Mouse (Mus musculus) G1E (cell line): ENCODE results near the gene Hoxc8. TPM values are rescaled to one million over a fixed set of nuclear protein-coding genes. Genes with fewer than 3 reads are reported as not detected.
A peak's percentile ranks its signal among the peaks of the same experiment; 100 is the strongest.

Experiments
- ATAC-seq: 2 replicates; pipeline ENCODE4 v1.8.0; 2016; ENCODE audit warnings: mild to moderate bottlenecking; ENCODE audit not compliant: insufficient number of reproducible peaks, poor library complexity, low FRiP score, severe bottlenecking; ENCODE audit errors: extremely low read depth
- DNase-seq: peaks from one replicate; pipeline ENCODE4 v3.0.0; 2012; ENCODE audit warnings: low spot score
- H3K27me3 ChIP-seq: 2 replicates; pipeline ENCODE4 v1.6.1; 2012; ENCODE audit warnings: mild to moderate bottlenecking, low read length, inconsistent platforms; ENCODE audit not compliant: insufficient read depth
- H3K36me3 ChIP-seq: replicated peaks from 2 replicates; pipeline ENCODE3; 2012; ENCODE audit warnings: mild to moderate bottlenecking, inconsistent platforms
- H3K4me1 ChIP-seq: 2 replicates; pipeline ENCODE4 v1.6.1; 2012; ENCODE audit warnings: low read depth, low read length, inconsistent platforms, mixed read lengths; ENCODE audit not compliant: insufficient read depth
- H3K4me3 ChIP-seq: 2 replicates; pipeline ENCODE4 v1.5.1; 2012; ENCODE audit warnings: low read depth, mild to moderate bottlenecking, inconsistent platforms, low read length, moderate library complexity, mixed read lengths
- H3K9me3 ChIP-seq: replicated peaks from 2 replicates; pipeline ENCODE4 v1.6.1; 2012; ENCODE audit warnings: inconsistent platforms
- CTCF ChIP-seq: IDR thresholded peaks from 2 replicates; pipeline ENCODE4 v1.5.1; 2012; ENCODE audit warnings: low read depth, low read length, inconsistent platforms, mixed read lengths
- GATA1 ChIP-seq: IDR thresholded peaks from 2 replicates; pipeline ENCODE4 v1.6.1; 2012; ENCODE audit warnings: borderline replicate concordance, low read length, inconsistent platforms, mixed read lengths
- GATA2 ChIP-seq: IDR thresholded peaks from 2 replicates; pipeline ENCODE4 v1.6.1; 2012; ENCODE audit warnings: low read depth, low read length, inconsistent platforms, borderline replicate concordance
- POLR2AphosphoS5 ChIP-seq: IDR thresholded peaks from 2 replicates; pipeline ENCODE4 v1.6.1; 2012; ENCODE audit warnings: low read depth, low read length, inconsistent platforms; ENCODE audit not compliant: insufficient replicate concordance
- TAL1 ChIP-seq: conservative IDR thresholded peaks from 2 replicates; pipeline ENCODE4 v1.6.1; 2012; ENCODE audit warnings: low read depth, low read length, inconsistent platforms, mixed read lengths
- polyA plus RNA-seq: library from polyadenylated mRNA; stranded (reverse); fragments of >175 nt; gene quantifications from 2 replicates; pipeline ENCODE4 v1.2.3, GENCODE M21; 2012
- total RNA-seq, 2 experiments: library from RNA; stranded (forward) in 1 of 2; stranded (reverse) in 1 of 2; fragments of 200-1000 nt in 1 of 2; fragments of >200 nt in 1 of 2; fragmentation: Nextera tagmentation in 1 of 2; gene quantifications; 2 replicates each; pipeline ENCODE4 v1.2.3; 2014 to 2017

Gene Hoxc8
- total and polyA plus RNA-seq, 3 experiments, result 2.7 to 21.1 (median 10.1) TPM

DNA sequence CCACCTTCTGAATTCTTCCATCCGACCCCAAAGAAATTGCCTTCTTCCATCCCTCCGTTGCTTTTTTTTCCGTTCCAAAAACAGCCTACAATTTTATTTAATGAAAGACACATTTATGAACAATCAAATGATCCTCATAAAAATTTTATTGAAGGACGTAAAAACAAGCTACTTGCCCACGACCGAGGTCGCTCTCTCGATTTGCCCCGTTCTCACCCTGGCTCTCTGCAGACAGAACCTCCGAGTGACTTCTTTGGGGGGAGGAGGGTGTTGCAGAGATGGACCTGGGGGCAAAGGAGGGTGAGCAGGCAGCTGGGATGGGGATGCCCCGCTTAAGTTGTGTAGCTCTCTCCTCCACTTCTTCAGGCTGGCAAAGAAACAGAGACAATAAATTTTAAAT is 10.1 kb upstream of the Hoxc8 start:
- Histone ChIP-seq H3K4me1 (peaks cover 84% of the 10 kb centered on the region), H3K36me3 (peaks cover 6% of the 10 kb centered on the region), H3K27me3 (peaks cover 42% of the 10 kb centered on the region), H3K4me3 (peak overlapping the region; percentile 80; the same call in 1 of the 2 replicates), H3K9me3 (no peaks in the 10 kb centered on the region)
- DNase-seq (no peak), ATAC-seq (no peak)
- TF ChIP-seq GATA1 (no peak), POLR2AphosphoS5 (no peak), CTCF (no peak), GATA2 (no peak), TAL1 (no peak)

DNA sequence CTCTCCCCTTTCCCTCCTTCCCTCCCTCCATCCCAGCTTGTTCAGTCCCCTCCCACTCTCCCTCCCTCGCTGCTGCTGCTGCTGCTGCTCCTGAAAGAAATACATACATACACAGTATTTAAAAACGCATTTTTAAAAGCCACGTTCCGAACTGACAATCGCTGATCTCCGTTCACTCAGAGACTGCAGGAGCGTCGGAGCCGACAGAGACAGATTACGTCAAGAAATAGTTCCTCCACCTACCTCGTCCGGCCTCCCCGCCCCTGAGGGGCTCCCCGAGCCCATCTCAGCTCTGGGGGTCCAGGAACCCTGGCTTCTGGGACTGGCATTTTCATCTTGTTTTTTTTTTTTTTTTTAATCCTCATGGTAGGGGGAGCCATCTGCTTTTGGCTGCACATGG is 9.5 kb upstream of the Hoxc8 start:
- no peak for DNase-seq
- Histone ChIP-seq H3K4me3 (peak overlapping the region; percentile 80), H3K27me3 (peaks cover 42% of the 10 kb centered on the region), H3K4me1 (peaks cover 82% of the 10 kb centered on the region), H3K9me3 (no peaks in the 10 kb centered on the region), H3K36me3 (peaks cover 6% of the 10 kb centered on the region)
- no peak for ATAC-seq
- TF ChIP-seq GATA1 (no peak), CTCF (no peak), TAL1 (no peak), GATA2 (no peak), POLR2AphosphoS5 (no peak)

DNA sequence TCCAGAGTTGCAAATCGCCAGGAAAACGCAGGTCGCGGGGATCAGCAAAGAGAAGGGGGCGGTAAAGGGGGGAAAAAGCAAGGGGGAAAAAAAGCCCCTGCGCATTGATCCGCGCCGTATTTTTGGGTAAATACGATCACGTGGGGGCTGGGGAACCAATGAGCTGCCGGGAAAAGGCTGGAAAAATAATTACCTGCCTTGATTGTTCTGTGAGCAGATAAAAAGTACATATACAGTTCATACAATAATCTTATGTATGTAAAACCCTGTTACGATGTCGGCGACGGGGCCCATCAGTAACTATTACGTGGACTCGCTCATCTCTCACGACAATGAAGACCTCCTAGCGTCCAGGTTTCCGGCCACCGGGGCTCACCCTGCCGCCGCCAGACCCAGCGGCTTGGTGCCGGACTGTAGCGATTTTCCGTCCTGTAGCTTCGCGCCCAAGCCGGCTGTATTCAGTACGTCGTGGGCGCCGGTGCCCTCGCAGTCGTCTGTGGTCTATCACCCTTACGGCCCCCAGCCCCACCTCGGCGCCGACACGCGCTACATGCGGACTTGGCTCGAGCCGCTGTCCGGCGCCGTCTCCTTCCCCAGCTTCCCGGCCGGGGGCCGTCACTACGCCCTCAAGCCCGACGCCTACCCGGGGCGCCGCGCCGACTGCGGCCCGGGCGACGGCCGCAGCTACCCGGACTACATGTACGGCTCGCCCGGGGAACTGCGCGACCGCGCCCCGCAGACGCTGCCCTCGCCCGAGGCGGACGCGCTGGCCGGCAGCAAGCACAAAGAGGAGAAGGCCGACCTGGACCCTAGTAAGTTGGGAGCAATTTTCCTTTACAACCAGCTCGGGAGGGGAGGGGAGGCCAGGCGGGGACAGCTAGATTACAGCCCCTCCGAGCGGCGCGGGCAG is 8.8 kb upstream of the Hoxc8 start:
- H3K4me3 ChIP-seq, result peak overlapping the region; percentile 80
- no peak for TF ChIP-seq GATA2
- no peak for TF ChIP-seq POLR2AphosphoS5
- no peak for TF ChIP-seq TAL1
- no peak for TF ChIP-seq GATA1
- no peak for TF ChIP-seq CTCF
- peak; percentile 86 for DNase-seq
- no peak for ATAC-seq
- no peaks in the 10 kb centered on the region for H3K9me3 ChIP-seq
- peaks cover 6% of the 10 kb centered on the region for H3K36me3 ChIP-seq
- H3K4me1 ChIP-seq, result peaks cover 80% of the 10 kb centered on the region
- H3K27me3 ChIP-seq, result peaks cover 43% of the 10 kb centered on the region

DNA sequence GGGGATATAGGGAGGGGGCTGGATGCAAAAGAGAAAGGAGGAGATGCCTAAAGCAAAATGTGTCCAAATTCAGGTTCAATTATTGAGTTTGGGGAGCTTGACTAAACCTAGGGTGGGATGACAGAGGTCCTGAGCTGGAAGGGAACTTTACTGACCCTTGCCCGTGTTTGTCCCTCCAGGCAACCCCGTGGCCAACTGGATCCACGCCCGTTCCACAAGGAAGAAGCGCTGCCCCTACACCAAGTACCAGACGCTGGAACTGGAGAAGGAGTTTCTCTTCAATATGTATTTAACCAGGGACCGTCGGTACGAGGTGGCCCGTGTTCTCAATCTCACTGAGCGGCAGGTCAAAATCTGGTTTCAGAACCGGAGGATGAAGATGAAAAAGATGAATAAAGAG is 6.7 kb upstream of the Hoxc8 start:
- peaks cover 6% of the 10 kb centered on the region for H3K36me3 ChIP-seq
- H3K4me3 ChIP-seq, result no peak overlapping the region
- H3K27me3 ChIP-seq, result peaks cover 49% of the 10 kb centered on the region
- no peak for ATAC-seq
- TF ChIP-seq TAL1 (no peak), GATA1 (no peak), GATA2 (no peak), POLR2AphosphoS5 (no peak), CTCF (no peak)
- H3K4me1 ChIP-seq, result peaks cover 76% of the 10 kb centered on the region
- no peaks in the 10 kb centered on the region for H3K9me3 ChIP-seq
- DNase-seq, result no peak

DNA sequence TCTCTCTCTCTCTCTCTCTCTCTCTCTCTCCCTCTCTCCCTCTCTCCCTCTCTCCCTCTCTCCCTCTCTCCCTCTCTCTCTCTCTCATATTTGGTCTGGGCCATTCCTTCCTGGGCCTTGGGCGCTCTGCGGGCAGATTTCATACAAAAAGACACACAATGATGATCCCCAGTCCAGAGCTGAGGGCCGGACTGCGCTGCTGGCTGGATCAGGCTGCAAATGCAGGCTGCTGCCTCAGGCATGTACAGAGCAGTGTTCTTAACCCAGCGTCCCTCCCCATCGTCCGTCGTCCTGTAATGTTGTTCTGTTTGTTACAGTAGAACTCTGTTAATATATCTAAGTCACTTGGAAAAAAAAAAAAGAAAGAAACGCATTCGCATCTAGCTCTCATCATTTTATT is 5.9 kb upstream of the Hoxc8 start:
- peaks cover 6% of the 10 kb centered on the region for H3K36me3 ChIP-seq
- TF ChIP-seq GATA1, result no peak
- no peak for TF ChIP-seq CTCF
- TF ChIP-seq POLR2AphosphoS5, result no peak
- no peak for TF ChIP-seq GATA2
- no peak for TF ChIP-seq TAL1
- ATAC-seq (no peak), DNase-seq (no peak)
- H3K4me3 ChIP-seq, result no peak overlapping the region
- no peaks in the 10 kb centered on the region for H3K9me3 ChIP-seq
- peaks cover 49% of the 10 kb centered on the region for H3K27me3 ChIP-seq
- peaks cover 72% of the 10 kb centered on the region for H3K4me1 ChIP-seq

DNA sequence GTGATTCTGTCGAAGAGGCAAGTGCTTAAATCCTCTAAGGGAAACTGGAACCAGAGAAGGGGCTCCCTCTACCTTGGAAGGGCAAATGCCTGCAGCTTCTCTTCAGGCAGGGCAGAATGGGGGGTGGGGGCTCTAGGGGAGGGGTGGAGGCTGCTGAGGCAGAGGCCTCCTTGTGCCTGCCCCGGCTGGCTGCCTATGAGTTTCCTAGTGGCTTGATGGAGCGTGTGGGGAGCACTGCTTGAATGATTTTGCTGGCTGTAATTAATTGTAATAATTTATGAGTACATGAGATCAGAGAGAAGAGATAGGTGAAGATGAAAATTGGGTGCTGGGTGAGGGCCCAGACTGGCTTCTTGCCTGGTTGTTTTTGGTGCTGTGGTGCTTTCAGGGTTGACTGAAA is 5.5 kb upstream of the Hoxc8 start:
- no peak for TF ChIP-seq GATA1
- TF ChIP-seq TAL1, result no peak
- TF ChIP-seq CTCF, result no peak
- TF ChIP-seq POLR2AphosphoS5, result no peak
- TF ChIP-seq GATA2, result no peak
- ATAC-seq (no peak), DNase-seq (no peak)
- Histone ChIP-seq H3K9me3 (no peaks in the 10 kb centered on the region), H3K4me3 (no peak overlapping the region), H3K4me1 (peaks cover 72% of the 10 kb centered on the region), H3K36me3 (peaks cover 6% of the 10 kb centered on the region), H3K27me3 (peaks cover 49% of the 10 kb centered on the region)

DNA sequence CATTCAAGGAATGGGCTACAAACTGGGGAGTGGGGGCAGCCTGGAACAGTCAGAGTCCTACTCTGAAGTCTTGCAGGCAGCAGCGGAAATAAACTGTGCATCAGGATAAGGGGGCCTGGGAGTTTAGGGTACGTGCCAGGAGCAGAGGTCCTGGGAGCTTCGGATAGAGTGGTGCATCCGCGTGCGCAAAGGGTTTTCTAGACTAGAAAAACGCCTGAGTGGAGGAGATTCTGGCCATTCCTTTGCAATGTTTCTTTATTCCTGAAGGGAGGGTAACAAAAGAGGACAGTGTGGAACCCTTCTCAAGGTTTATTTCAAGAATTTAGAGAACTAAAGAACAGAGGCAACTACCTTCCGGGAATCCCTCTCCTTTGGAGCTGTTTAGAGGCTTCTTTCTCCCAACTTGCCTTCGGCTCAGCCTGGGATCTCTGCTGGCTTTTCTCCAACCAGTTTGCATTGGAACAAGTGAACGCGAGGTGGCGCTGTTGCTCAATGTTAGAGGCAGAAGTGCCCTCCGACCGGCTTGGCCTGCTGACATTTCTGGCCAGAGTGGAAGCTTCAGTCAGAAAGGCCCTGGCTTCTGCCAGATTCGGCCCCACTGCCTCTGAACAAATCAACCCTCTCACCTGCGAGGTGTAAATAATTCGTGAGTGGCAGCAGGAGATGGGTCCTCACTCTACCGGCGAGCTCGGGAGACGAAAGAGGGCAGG is 3.1 kb upstream of the Hoxc8 start:
- Histone ChIP-seq H3K36me3 (peaks cover 6% of the 10 kb centered on the region), H3K9me3 (no peaks in the 10 kb centered on the region), H3K4me1 (peaks cover 73% of the 10 kb centered on the region), H3K27me3 (peaks cover 44% of the 10 kb centered on the region), H3K4me3 (peak overlapping the region; percentile 44; the same call in 1 of the 2 replicates)
- DNase-seq (peak; percentile 48), ATAC-seq (no peak)
- TF ChIP-seq CTCF, result peak; percentile 67
- no peak for TF ChIP-seq GATA1
- no peak for TF ChIP-seq TAL1
